Comparison of ENCODE assay signal across 8 mouse cellular contexts in the genomic region with DNA sequence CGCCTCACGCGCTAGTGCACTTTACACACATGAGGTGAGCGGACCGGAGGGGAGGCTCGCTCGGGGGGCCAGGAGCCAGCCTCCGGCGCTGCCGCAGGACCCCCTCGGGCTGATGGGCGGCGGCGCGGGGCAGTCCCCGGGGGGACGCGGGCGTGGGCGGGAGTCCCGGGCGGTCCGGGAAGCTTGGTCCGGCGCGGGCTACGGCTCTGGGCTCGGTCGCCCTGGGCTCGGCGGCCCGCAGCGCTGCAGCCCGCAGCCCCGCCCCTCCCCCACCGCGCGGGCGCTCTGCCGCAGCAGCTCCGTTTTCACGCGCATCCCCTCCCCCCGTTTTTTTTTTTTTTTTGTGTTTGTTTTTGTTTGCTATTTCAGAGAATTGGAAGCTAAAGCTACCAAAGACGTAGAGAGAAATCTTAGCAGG. TPM values are rescaled to one million over a fixed set of nuclear protein-coding genes. Genes with fewer than 3 reads are reported as not detected.
A peak's percentile ranks its signal among the peaks of the same experiment; 100 is the strongest.
DNase-seq lines count a peak whose midpoint lies in the region; ATAC-seq and TF ChIP-seq lines count a peak whose summit lies in the region.

No protein-coding gene starts in this region.

- peaks cover 20% of the 10 kb centered on the region for H3K4me1 ChIP-seq in heart, embryonic 11.5 days (ENCODE audit: control insufficient read depth, insufficient read depth, low read length)
- H3K4me1 ChIP-seq in E14TG2a.4 (replicated peaks; ENCODE audit: low read depth, low read length) = peaks cover 40% of the 10 kb centered on the region
- peaks cover 13% of the 10 kb centered on the region for H3K4me1 ChIP-seq in embryonic facial prominence, embryonic 12.5 days
- peaks cover 9% of the 10 kb centered on the region; the same call in 1 of the 2 replicates for H3K4me1 ChIP-seq in intestine, embryonic 15.5 days (replicated peaks)

- no peak for TF ChIP-seq POLR2A in myocyte (IDR thresholded peaks at IDR 0.05; ENCODE audit: insufficient read length, low read depth)

- H3K9ac ChIP-seq in heart, embryonic 11.5 days (ENCODE audit: low read depth, low read length) = peak overlapping the region; percentile 96
- H3K9ac ChIP-seq in embryonic facial prominence, embryonic 12.5 days = peak overlapping the region; percentile 98
- H3K9ac ChIP-seq in intestine, embryonic 15.5 days = peak overlapping the region; percentile 98

- peak overlapping the region; percentile 72 for H3K4me2 ChIP-seq in heart, embryonic 11.5 days
- H3K4me2 ChIP-seq in embryonic facial prominence, embryonic 12.5 days (replicated peaks) = peak overlapping the region; percentile 67
- peak overlapping the region; percentile 61 for H3K4me2 ChIP-seq in intestine, embryonic 15.5 days (replicated peaks)
- no peak overlapping the region for H3K4me2 ChIP-seq in myocyte (ENCODE audit: low read depth)

- H3K4me3 ChIP-seq in heart, embryonic 11.5 days (ENCODE audit: low read depth, low read length) = peak overlapping the region; percentile 94
- H3K4me3 ChIP-seq in E14TG2a.4 (replicated peaks; ENCODE audit: low read length) (peak overlapping the region; percentile 94), myocyte (peak overlapping the region; percentile 50)
- peak overlapping the region; percentile 88 for H3K4me3 ChIP-seq in embryonic facial prominence, embryonic 12.5 days
- H3K4me3 ChIP-seq in intestine, embryonic 15.5 days (replicated peaks) = peak overlapping the region; percentile 100

- peak overlapping the region; percentile 95 for H3K27ac ChIP-seq in heart, embryonic 11.5 days (ENCODE audit: low read depth, low read length)
- H3K27ac ChIP-seq in embryonic facial prominence, embryonic 12.5 days = peak overlapping the region; percentile 97
- H3K27ac ChIP-seq in intestine, embryonic 15.5 days = peak overlapping the region; percentile 96

- no peaks in the 10 kb centered on the region for H3K9me3 ChIP-seq in heart, embryonic 11.5 days (replicated peaks; ENCODE audit: control insufficient read depth, low read length)
- H3K9me3 ChIP-seq in E14TG2a.4 (ENCODE audit: low read length) = no peaks in the 10 kb centered on the region
- no peaks in the 10 kb centered on the region for H3K9me3 ChIP-seq in embryonic facial prominence, embryonic 12.5 days
- H3K9me3 ChIP-seq in intestine, embryonic 15.5 days = no peaks in the 10 kb centered on the region

- peak; percentile 73 for ATAC-seq in heart, embryonic 11.5 days (replicated peaks; ENCODE audit: insufficient number of reproducible peaks, low FRiP score, low TSS enrichment)
- peak; percentile 74 for ATAC-seq in embryonic facial prominence, embryonic 12.5 days (ENCODE audit: insufficient number of reproducible peaks, insufficient read depth, low FRiP score, low TSS enrichment)
- peak; percentile 79 for ATAC-seq in intestine, embryonic 15.5 days

- 0 out of 2 replicates have a peak, but pooled peaks cover 3% of the 10 kb centered on the region for H3K36me3 ChIP-seq in heart, embryonic 11.5 days (ENCODE audit: control insufficient read depth, insufficient read depth, low read length)
- H3K36me3 ChIP-seq in E14TG2a.4 (ENCODE audit: insufficient read depth, low read length) (peaks cover 31% of the 10 kb centered on the region), myocyte (ENCODE audit: control insufficient read depth, insufficient read depth) (peaks cover 11% of the 10 kb centered on the region)
- H3K36me3 ChIP-seq in embryonic facial prominence, embryonic 12.5 days = peaks cover 10% of the 10 kb centered on the region
- no peaks in the 10 kb centered on the region for H3K36me3 ChIP-seq in intestine, embryonic 15.5 days

- peaks cover 50% of the 10 kb centered on the region for H3K79me2 ChIP-seq in myocyte (ENCODE audit: control insufficient read depth, insufficient read depth)

- under 1% methylated on average over 35 of the region's 45 CpGs for WGBS in heart, embryonic 11.5 days (ENCODE audit: insufficient replicate concordance)
- 2% methylated on average over 39 of the region's 45 CpGs for WGBS in embryonic facial prominence, embryonic 12.5 days
- under 1% methylated on average over 37 of the region's 45 CpGs for WGBS in intestine, embryonic 15.5 days

- TF ChIP-seq CTCF in E14TG2a.4 (conservative IDR thresholded peaks at IDR 0.05; ENCODE audit: low read length) = no peak

- DNase-seq in heart, adult 18-20 months = no peak
- DNase-seq in thymus, postnatal 36 days = no peak
- DNase-seq in yolk sac, embryonic 10.5 days (ENCODE audit: low spot score) = no peak

- peak overlapping the region; percentile 70 for H3ac ChIP-seq in myocyte (ENCODE audit: control insufficient read depth, insufficient read length)

- no peaks in the 10 kb centered on the region for H3K27me3 ChIP-seq in heart, embryonic 11.5 days (ENCODE audit: control insufficient read depth, insufficient read depth, low read length)
- H3K27me3 ChIP-seq in E14TG2a.4 (ENCODE audit: insufficient read depth, low read length) (no peaks in the 10 kb centered on the region), myocyte (ENCODE audit: control insufficient read depth, insufficient read depth, insufficient read length) (no peaks in the 10 kb centered on the region)
- H3K27me3 ChIP-seq in embryonic facial prominence, embryonic 12.5 days = no peaks in the 10 kb centered on the region
- H3K27me3 ChIP-seq in intestine, embryonic 15.5 days (replicated peaks) = no peaks in the 10 kb centered on the region

TF ChIP-seq in myocyte, 11 proteins besides CTCF, POLR2A, EP300 and RAD21:
- TF ChIP-seq POLR2AphosphoS2 (IDR thresholded peaks at IDR 0.05; ENCODE audit: insufficient read length, low read depth) (no peak), MYOG (IDR thresholded peaks at IDR 0.05; ENCODE audit: control insufficient read depth in 1 of 3, insufficient read depth in 1 of 3, insufficient read length in 2 of 3, low read depth in 2 of 3) (no peak), CEBPB (IDR thresholded peaks at IDR 0.05; ENCODE audit: insufficient read depth, poor library complexity, severe bottlenecking) (no peak), TCF3 (IDR thresholded peaks at IDR 0.05; ENCODE audit: insufficient read length, low read depth) (no peak), MAX (IDR thresholded peaks at IDR 0.05; ENCODE audit: low read depth) (no peak), TCF12 (IDR thresholded peaks at IDR 0.05; ENCODE audit: insufficient read depth, poor library complexity, severe bottlenecking) (no peak), E2F4 (IDR thresholded peaks at IDR 0.05; ENCODE audit: insufficient read depth) (no peak), SRF (IDR thresholded peaks at IDR 0.05; ENCODE audit: control insufficient read depth, insufficient read length, low read depth) (no peak), REST (IDR thresholded peaks at IDR 0.05; ENCODE audit: insufficient read depth, insufficient read length) (no peak), MYOD1 (IDR thresholded peaks at IDR 0.05; ENCODE audit: control insufficient read depth in 1 of 3, insufficient read length in 2 of 3, low read depth in 2 of 3) (no peak), USF1 (IDR thresholded peaks at IDR 0.05; ENCODE audit: low read depth) (no peak)

RNA-seq across cellular contexts. Expression of a gene that starts 0.6 kb away (rescaled TPM):
- 37.6 and 44.8 TPM in 2 replicates for polyA plus RNA-seq in heart, embryonic 11.5 days (2014; fragmentation: Nextera tagmentation; extraction: Ambion mirVana)
- 10 to 100 TPM; 25.0 to 32.3 TPM for total RNA-seq in heart, adult 18-20 months (2021)
- polyA plus RNA-seq in embryonic facial prominence, embryonic 12.5 days (2016; fragmentation: Nextera tagmentation; extraction: Ambion mirVana) = 66.1 and 70.9 TPM in 2 replicates
- 27.2 and 38.3 TPM in 2 replicates for polyA plus RNA-seq in intestine, embryonic 15.5 days (2015; fragmentation: Nextera tagmentation; extraction: Ambion mirVana)
- 8.6 TPM for polyA plus RNA-seq in myocyte (2012; fragmentation: generic; extraction: Trizol)

Comparison
In these comparisons a context has a peak if more than half of its experiments do, and no peak if none do; other contexts are left out.
1. H3K4me3 ChIP-seq: peak in every context shown above with its lines; median percentile 100 in intestine, embryonic 15.5 days; 94 in heart, embryonic 11.5 days; 94 in E14TG2a.4; 88 in embryonic facial prominence, embryonic 12.5 days; 50 in myocyte.